Mouse (Mus musculus) cerebellum, postnatal 36 days (tissue): ENCODE data around the gene Tmem178b.

Source experiments
- DNase-seq, 2 experiments: peaks; one replicate each; pipeline ENCODE4 v3.0.0; 2021 to 2022; ENCODE audit warnings: mixed read lengths in 2 of 2

The Tmem178b gene

GRCm38 (mm10) chr6:40200661-40201060 lies 327.6 kb downstream of the Tmem178b start:
- DNase-seq = no peak

DNA sequence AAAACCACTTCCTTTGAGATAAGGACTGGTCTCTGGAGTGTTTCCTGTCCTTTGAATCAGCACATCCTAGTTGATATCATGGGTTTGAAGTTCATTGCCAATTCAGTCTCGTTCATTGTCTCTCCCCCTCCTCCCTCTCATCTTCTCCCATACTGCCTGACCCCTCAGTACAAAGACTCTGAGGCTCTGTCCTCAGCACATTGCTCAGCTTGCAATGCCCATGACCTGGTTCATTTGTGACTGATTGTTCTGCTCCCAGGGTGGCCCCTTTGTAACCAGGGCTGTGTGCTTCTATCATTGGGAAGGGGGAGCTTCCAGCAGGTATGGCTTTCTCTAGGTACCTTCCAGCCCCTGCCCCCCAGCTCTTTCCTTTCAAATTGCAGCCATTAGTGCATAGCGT lies 329.5 kb downstream of the Tmem178b start:
- no peak for DNase-seq

DNA sequence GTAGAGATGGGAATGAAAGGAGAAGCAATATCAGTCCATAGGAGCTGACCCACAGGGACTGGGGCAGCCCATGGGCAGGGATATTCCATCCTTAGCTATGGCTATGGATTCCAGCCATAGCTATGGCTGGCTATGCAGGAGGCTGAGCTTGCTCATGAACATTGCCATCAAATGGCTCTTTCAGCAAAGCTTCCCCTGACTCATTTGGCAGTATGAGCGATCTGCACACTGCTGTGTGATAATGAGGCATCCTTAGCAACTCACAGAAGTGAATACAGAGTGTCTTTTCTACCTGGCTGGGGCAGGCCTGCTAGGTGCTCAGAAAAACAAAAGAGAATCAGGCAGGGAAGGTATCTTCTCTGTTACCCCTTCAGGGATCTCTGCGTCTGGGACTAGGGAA lies 332.3 kb downstream of the Tmem178b start:
- no peak for DNase-seq

DNA sequence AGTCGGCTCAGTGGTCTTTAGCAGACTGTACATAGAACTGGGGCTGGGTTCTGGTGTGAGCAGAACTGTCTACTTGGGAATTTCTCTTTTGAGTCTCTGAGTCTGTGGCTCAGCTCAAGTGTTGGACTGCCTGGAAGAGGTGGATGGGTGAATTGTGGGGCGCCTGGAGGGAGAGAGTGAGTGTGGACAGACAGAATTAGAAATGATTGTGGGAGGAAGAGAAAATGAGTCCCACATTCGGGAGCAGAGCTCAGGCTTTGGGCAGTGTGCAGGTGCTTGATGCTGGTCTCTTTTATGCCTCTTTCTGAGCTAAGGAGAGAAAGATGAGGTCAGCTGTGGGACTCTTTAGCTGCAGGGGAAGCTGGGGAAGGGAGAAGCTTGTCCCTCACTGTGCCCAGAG lies 334.9 kb downstream of the Tmem178b start:
- no peak for DNase-seq

GRCm38 (mm10) chr6:40209172-40209571 lies 336.1 kb downstream of the Tmem178b start:
- no peak for DNase-seq

DNA sequence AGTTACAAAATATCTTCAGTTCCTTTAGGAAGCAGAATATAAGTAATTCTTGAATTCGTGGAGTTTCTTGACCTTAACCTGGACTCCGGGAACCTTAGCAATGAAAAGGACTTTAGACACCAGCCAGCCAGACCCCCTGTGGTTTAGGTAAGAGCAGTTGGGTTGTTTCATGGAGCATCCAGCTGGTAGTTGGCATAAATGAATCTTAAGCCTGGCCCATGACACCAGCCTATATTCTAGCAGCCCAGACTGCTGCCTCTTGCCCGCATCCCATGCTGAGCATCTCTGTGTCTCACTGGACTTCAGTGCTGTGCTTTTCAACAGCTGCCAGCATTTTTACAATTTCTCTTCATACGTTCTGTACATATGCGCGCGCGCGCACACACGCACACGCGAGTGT lies 344.1 kb downstream of the Tmem178b start:
- peak; percentile 13 to 31 for DNase-seq

DNA sequence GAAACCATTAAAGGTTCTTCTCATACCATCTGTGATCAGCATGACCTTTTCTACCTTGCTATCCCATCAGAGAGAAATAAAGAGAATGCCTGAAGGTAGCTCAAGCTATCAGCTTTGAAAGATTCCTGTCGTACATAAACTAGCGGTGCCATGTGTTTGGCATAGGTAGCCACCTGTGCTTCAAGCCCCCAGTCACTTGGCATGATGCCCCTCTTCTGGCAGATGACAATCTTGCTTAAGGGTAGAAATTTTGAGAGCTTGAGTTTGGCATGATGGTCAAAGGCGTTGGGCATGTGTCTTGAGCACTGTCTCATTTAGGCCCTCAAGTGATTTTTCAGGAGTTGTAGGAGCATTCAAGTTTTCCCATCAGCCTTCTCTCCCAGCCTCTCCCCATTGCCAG lies 344.6 kb downstream of the Tmem178b start:
- peak in 1 of 2 experiments; percentile 20 for DNase-seq

DNA sequence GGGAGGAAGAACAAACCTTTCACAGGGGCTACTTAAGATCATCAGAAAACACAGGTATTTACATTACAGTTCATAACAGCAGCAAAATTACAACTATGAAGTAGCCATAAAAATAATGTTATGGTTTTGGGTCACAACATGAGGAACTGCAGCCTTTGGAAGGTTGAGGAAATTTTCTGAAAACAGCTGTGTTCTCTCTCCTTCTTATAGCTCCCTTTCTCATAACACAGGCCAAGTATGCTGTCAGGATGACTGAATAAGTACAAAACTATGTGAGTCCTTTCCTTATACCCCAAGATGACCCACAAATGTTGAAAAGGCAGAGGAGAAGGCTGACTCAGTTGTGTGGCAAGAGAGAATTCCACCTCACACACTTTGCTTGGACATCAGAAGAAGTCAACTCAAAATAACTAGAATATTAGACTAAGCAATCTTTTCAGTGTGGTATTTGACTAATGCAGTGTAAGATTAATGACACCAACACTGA lies 347.6 kb downstream of the Tmem178b start:
- no peak for DNase-seq

DNA sequence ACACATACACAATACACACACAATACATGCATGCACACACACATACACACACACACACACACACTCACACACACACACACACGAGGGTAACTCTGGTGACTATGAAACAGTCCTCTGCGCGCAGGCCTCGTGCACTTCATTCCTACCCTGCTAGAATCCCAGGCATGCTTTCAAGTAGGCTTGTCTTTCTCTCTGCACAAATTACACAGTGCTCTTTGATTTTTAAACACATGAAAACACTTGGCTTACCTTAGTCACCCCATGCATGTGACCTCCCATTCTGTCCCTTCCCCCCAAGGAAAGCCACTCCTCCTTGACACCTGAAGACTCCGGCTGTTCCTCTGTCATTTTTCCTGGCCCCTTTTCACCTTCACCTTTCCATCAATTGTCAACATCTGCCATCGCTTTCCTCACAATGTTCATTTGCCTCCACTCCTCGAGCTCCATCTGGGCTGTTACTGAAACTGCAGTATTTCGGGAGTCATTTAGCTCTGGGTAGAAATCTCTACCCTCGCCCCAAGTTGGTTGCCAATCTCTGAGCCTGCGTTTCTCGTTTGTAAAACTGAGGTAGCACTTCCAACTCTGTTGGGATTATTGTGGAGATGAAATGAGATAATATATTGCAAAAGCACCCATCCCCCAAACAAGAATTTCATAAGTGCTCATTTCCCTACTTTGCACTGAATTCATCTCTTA lies 352.7 kb downstream of the Tmem178b start:
- no peak for DNase-seq

GRCm38 (mm10) chr6:40228981-40229380 lies 355.9 kb downstream of the Tmem178b start:
- peak; percentile 38 to 53 for DNase-seq

- no peak for DNase-seq
Measured at GRCm38 (mm10) chr6:40229985-40230384, 356.9 kb downstream of the Tmem178b start.

DNA sequence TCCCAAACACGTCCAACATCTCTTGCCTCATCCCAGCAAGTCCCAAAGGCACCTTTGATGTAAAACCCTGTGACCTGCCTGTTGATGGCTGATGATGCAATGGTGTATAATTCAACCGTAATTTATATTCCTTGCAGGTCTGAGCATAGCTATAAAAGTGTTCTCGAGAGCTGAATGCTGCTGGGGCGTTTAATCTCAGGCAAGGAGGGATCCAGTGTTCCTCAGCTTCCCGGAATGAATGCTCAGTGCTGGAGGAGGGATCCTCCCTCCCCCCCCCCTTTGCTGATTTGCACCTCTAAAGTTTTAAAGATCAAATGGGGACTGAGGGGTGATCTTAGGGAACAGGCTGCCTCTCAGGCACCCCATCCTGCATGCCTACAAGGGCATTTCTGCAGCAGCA lies 361.0 kb downstream of the Tmem178b start:
- DNase-seq = no peak

DNA sequence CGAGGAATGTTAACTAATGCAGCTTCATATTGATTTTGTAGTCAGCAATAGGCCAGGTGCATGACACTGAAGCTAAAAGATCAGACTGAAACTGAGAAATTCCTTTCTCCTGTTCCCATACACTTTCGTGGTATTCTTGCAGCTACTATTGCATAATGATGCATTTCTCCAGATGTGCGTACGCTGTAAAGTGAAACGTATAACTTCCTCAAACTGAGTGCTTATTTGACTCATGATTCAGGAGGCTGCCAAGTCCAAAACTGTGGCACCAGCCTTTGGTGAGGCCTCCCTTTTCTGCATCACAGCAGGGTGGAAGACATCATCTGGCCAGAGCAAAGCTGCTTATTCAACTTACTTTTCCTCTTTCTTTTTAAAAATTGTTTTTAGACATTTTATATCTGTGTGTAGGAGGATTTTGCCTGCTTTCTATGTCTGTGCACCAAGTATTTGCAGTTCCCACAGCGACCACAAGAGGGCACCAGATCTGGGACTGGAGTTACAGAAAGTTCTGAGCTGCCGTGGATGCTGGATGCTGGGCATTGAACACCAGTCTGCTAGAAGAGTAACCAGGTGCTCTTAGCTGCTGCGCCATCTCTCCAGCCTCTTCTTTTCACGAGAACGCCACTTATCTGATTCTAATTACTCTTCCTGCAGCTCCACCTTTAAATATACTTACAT lies 362.9 kb downstream of the Tmem178b start:
- peak; percentile 73 to 81 for DNase-seq

GRCm38 (mm10) chr6:40236841-40237765 lies 364.0 kb downstream of the Tmem178b start:
- DNase-seq = peak; percentile 68 to 74

DNA sequence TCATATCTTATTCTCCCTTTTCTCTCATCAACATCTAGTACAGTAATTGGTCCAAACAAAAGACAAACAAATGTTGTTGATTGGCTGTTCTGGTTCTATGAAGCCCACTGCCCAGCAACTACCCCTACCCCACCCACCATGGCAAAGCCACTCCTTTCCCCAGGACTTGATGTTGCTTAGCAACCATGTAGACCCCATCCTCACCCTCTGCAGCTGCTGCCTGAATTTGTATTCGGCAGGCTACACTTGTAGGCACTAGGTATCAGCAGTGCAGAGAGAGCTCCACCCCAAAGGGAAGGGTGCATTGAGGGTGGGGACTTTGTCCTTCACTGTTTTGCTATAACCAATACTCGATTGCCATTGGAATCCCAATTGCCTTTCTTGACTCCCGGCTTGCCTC lies 365.8 kb downstream of the Tmem178b start:
- DNase-seq = no peak

- DNase-seq = no peak
Measured at GRCm38 (mm10) chr6:40240671-40241070, 367.6 kb downstream of the Tmem178b start.

GRCm38 (mm10) chr6:40247398-40247946 lies 374.4 kb downstream of the Tmem178b start:
- no peak for DNase-seq

- DNase-seq = no peak
Measured at GRCm38 (mm10) chr6:40249939-40250338, 376.9 kb downstream of the Tmem178b start.

- no peak for DNase-seq
Measured at GRCm38 (mm10) chr6:40263687-40264086, 390.6 kb downstream of the Tmem178b start.

DNA sequence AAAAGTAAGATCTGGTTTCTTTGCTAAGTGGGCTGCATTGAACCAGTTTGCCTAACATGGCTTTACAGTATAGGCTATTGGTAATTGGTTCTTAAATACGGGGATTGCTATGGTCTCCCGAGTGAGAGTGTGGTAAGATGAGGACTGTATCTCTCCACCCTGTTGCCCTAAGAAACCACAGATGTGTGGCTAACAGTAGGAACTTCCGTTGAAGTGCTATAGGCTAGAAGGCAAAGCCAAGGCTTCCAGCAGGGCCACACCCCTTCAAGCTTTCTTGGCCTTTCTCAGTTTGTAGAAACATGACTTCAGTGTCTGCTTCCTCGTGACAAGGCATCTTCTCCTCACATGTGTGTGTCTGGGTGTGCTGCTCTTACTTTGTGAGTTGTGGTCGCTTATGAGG lies 427.6 kb downstream of the Tmem178b start:
- DNase-seq = no peak

- DNase-seq = peak; percentile 69 to 81
Measured at GRCm38 (mm10) chr6:40303379-40303778, 430.3 kb downstream of the Tmem178b start.
